Mouse (Mus musculus) adrenal gland, adult 8-10 months (tissue): ENCODE results near the gene Gnb5. TPM values are rescaled to one million over a fixed set of nuclear protein-coding genes. Genes with fewer than 3 reads are reported as not detected.
"Not testable (repeated sequence)": the region's sequence is repeated elsewhere in the genome, so short reads cannot be mapped to it uniquely, and the experiment has no call there.

Experiments used
- DNase-seq: peaks from one replicate; pipeline ENCODE4 v3.0.0; 2022
- total RNA-seq, 4 experiments: library from RNA; stranded (reverse); gene quantifications; 2 replicates each; pipeline ENCODE4 v1.2.4; 2022

Gnb5 gene
- total RNA-seq, 4 experiments from 2014 or later = 56.0 to 79.4 (median 66.8) TPM

- DNase-seq = peak; percentile 39
These were observed 55.6 kb downstream of the Gnb5 start for GRCm38 (mm10) chr9:75361699-75362098.

GRCm38 (mm10) chr9:75362201-75362600 is 56.1 kb downstream of the Gnb5 start:
- DNase-seq = no peak

- peak; percentile 39 for DNase-seq
These were observed 56.9 kb downstream of the Gnb5 start for GRCm38 (mm10) chr9:75363001-75363400.

GRCm38 (mm10) chr9:75363702-75364101 is 57.6 kb downstream of the Gnb5 start:
- not testable (repeated sequence) for DNase-seq

- no peak for DNase-seq
These were observed 59.1 kb downstream of the Gnb5 start for GRCm38 (mm10) chr9:75365195-75365594.

- DNase-seq = peak; percentile 41
These were observed 60.1 kb downstream of the Gnb5 start for GRCm38 (mm10) chr9:75366191-75366590.

GRCm38 (mm10) chr9:75368779-75369178 is 62.7 kb downstream of the Gnb5 start:
- no peak for DNase-seq

GRCm38 (mm10) chr9:75375606-75376005 is 69.5 kb downstream of the Gnb5 start:
- no peak for DNase-seq

GRCm38 (mm10) chr9:75376428-75376827 is 70.3 kb downstream of the Gnb5 start:
- DNase-seq = no peak

- no peak for DNase-seq
These were observed 72.7 kb downstream of the Gnb5 start for GRCm38 (mm10) chr9:75378774-75379173.

GRCm38 (mm10) chr9:75382825-75383224 is 76.7 kb downstream of the Gnb5 start:
- no peak for DNase-seq

GRCm38 (mm10) chr9:75383785-75384184 is 77.7 kb downstream of the Gnb5 start:
- DNase-seq = no peak

GRCm38 (mm10) chr9:75384337-75384962 is 78.4 kb downstream of the Gnb5 start:
- DNase-seq = no peak

GRCm38 (mm10) chr9:75385218-75385974 is 79.3 kb downstream of the Gnb5 start:
- DNase-seq = no peak

- no peak for DNase-seq
These were observed 87.2 kb downstream of the Gnb5 start for GRCm38 (mm10) chr9:75393251-75393650.

Other genes with a start within 250 kb of the Gnb5 start
- gene Myo5a, start 235.3 kb upstream of the Gnb5 start, total RNA-seq = 10 to 100 TPM; 39.8 to 90.4 (median 58.0) TPM
- gene Myo5c, start 74.3 kb upstream of the Gnb5 start, total RNA-seq = 1 to 10 TPM; 1.8 to 2.9 (median 2.3) TPM
- under 1 TPM in 2 of 4 experiments, not detected in 2; 0.41 to 0.97 TPM for gene Bcl2l10, start 41.5 kb downstream of the Gnb5 start, total RNA-seq
- 10 to 100 TPM; 31.4 to 49.5 (median 36.9) TPM for gene Mapk6, start 103.7 kb downstream of the Gnb5 start, total RNA-seq
- gene Leo1, start 135.2 kb downstream of the Gnb5 start, total RNA-seq = 10 to 100 TPM; 20.7 to 25.8 (median 22.3) TPM